Mouse (Mus musculus): Measurements from ENCODE around the gene Arhgef39. TPM values are rescaled to one million over a fixed set of nuclear protein-coding genes. Genes with fewer than 3 reads are reported as not detected.

Arhgef39 gene
- 1 to 10 TPM; 5.6 to 6.3 TPM for polyA plus RNA-seq (2017; shearing (Covaris generic))

DNA sequence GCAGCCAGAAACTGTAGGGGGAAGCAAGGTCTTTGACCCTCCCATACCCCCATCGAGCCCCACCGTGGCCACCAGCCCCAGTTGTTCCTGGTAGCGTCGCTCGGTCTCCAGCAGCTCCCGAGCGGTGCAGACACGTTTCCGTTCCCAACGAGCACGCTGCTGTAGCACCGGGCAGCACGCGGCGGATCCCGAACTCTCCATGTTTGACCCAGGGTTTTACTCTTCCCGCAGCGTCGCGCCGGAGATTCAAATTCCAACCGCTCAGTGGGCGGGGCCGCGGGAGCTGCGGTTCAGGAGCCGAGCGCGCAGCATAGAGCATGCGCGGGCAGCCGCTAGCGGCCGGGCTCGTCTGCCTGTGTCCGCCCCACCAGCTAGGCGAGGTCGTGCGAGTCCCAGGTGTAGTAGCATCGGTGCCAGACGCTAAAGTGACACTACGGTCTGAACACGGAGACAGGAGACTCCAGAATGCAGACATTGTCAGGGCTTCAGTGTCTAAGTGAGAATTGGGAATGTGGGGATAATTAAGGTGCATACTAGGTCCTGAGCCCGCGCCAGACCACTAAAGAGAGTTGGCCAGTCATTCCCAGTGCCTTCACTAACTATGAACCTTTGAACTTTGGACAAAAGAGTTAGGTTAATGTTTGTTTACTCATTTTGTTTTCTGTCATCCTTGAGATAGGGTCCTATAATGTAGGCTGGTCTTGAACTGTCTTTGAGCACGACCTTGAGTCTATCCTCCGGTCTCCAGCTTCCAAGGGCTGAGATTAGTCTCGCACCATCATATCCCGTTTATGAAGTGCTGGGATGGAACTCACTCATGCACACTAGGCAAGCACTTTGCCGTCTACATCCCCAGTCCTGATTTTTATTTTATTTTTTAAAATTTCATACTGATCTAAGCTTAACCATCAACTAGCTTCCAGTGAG is at the start of gene Arhgef39:
Gene Arhgef39 (minus strand): TSS at position 289 of the 927 bp plus-strand sequence.

GRCm38 (mm10) chr4:43506536-43507185 is 7.2 kb upstream of the Arhgef39 start, which contains the start of gene Car9:
Gene Car9 (plus strand): TSS chr4:43506966.

GRCm38 (mm10) chr4:43492821-43493185 is 6.7 kb downstream of the Arhgef39 start, which contains the start of gene Ccdc107:
Gene Ccdc107 (plus strand): TSS chr4:43492900.

GRCm38 (mm10) chr4:43483535-43484091 is 15.9 kb downstream of the Arhgef39 start, which contains the start of gene Sit1:
Gene Sit1 (minus strand): TSS chr4:43483734.

GRCm38 (mm10) chr4:43454041-43454836 is 45.3 kb downstream of the Arhgef39 start, which contains the start of gene Cd72:
Gene Cd72 (minus strand): TSS chr4:43454628.

Other genes starting within 250 kb of the Arhgef39 start
- gene Atp8b5, start 232.5 kb downstream of the Arhgef39 start, polyA plus RNA-seq (2017; shearing (Covaris generic)): not detected
- under 1 TPM in 1 of 2 experiments, not detected in 1; 0.96 TPM for gene Rusc2, start 117.7 kb downstream of the Arhgef39 start, polyA plus RNA-seq (2017; shearing (Covaris generic))
- under 1 TPM in 1 of 2 experiments, not detected in 1; 0.12 TPM for gene Fam166b, start 70.6 kb downstream of the Arhgef39 start, polyA plus RNA-seq (2017; shearing (Covaris generic))
- 10 to 100 TPM; 35.2 to 58.2 TPM for gene Tesk1, start 57.8 kb downstream of the Arhgef39 start, polyA plus RNA-seq (2017; shearing (Covaris generic))
- gene Cd72, start 45.1 kb downstream of the Arhgef39 start, polyA plus RNA-seq (2017; shearing (Covaris generic)): 10 to 100 TPM; 14.2 to 27.3 TPM
- 100 to 1,000 TPM; 151 to 176 TPM for gene Sit1, start 16.0 kb downstream of the Arhgef39 start, polyA plus RNA-seq (2017; shearing (Covaris generic))
- 10 to 100 TPM; 60.9 to 85.4 TPM for gene Ccdc107, start 6.8 kb downstream of the Arhgef39 start, polyA plus RNA-seq (2017; shearing (Covaris generic))
- under 1 TPM; 0.17 to 0.47 TPM for gene Car9, start 7.3 kb upstream of the Arhgef39 start, polyA plus RNA-seq (2017; shearing (Covaris generic))
- under 1 TPM in 1 of 2 experiments, not detected in 1; 0.54 TPM for gene Tpm2, start 24.1 kb upstream of the Arhgef39 start, polyA plus RNA-seq (2017; shearing (Covaris generic))
- gene Creb3, start 62.6 kb upstream of the Arhgef39 start, polyA plus RNA-seq (2017; shearing (Covaris generic)): 100 to 1,000 TPM in 1 of 2 experiments, 10 to 100 TPM in 1; 88.7 to 118 TPM
- 100 to 1,000 TPM; 144 to 270 TPM for gene Tln1, start 63.0 kb upstream of the Arhgef39 start, polyA plus RNA-seq (2017; shearing (Covaris generic))
- gene Rgp1, start 79.0 kb upstream of the Arhgef39 start, polyA plus RNA-seq (2017; shearing (Covaris generic)): 10 to 100 TPM; 13.3 to 17.8 TPM
- 10 to 100 TPM; 33.3 to 39.1 TPM for gene Gba2, start 79.2 kb upstream of the Arhgef39 start, polyA plus RNA-seq (2017; shearing (Covaris generic))
- gene Msmp, start 84.8 kb upstream of the Arhgef39 start, polyA plus RNA-seq (2017; shearing (Covaris generic)): 1 to 10 TPM; 1.2 to 3.1 TPM
- under 1 TPM in 1 of 2 experiments, not detected in 1; 0.18 TPM for gene Npr2, start 132.2 kb upstream of the Arhgef39 start, polyA plus RNA-seq (2017; shearing (Covaris generic))
- gene Spag8, start 153.9 kb upstream of the Arhgef39 start, polyA plus RNA-seq (2017; shearing (Covaris generic)): under 1 TPM in 1 of 2 experiments, not detected in 1; 0.37 TPM
- gene Hint2, start 156.8 kb upstream of the Arhgef39 start, polyA plus RNA-seq (2017; shearing (Covaris generic)): 10 to 100 TPM; 57.3 to 78.0 TPM
- 1 to 10 TPM in 1 of 2 experiments, under 1 TPM in 1; 0.26 to 1.6 TPM for gene Tmem8b, start 169.3 kb upstream of the Arhgef39 start, polyA plus RNA-seq (2017; shearing (Covaris generic))
- 1 to 10 TPM; 1.2 to 1.3 TPM for gene Fam221b, start 169.4 kb upstream of the Arhgef39 start, polyA plus RNA-seq (2017; shearing (Covaris generic))
- gene Olfr70, start 201.1 kb upstream of the Arhgef39 start, polyA plus RNA-seq (2017; shearing (Covaris generic)): not detected
- under 1 TPM in 1 of 2 experiments, not detected in 1; 0.18 TPM for gene Olfr71, start 210.6 kb upstream of the Arhgef39 start, polyA plus RNA-seq (2017; shearing (Covaris generic))
- not detected for gene Hrct1, start 227.5 kb upstream of the Arhgef39 start, polyA plus RNA-seq (2017; shearing (Covaris generic))
- under 1 TPM in 1 of 2 experiments, not detected in 1; 0.22 TPM for gene Spaar, start 230.3 kb upstream of the Arhgef39 start, polyA plus RNA-seq (2017; shearing (Covaris generic))

Data from activated CD4-positive, CD25-positive, alpha-beta regulatory T cell (primary cell).